Mouse (Mus musculus) cerebellum, adult 2 months (tissue): ENCODE measurements around the gene Trappc2l.

Experiments
- CTCF ChIP-seq: fragments of 200-500 bp; IDR thresholded peaks from 2 replicates; pipeline ENCODE4 v1.5.1; 2011; ENCODE audit warnings: low read depth, mild to moderate bottlenecking, control low read depth, low read length, moderate library complexity, borderline replicate concordance; ENCODE audit not compliant: insufficient read depth
- POLR2A ChIP-seq: fragments of 200-500 bp; IDR thresholded peaks from 2 replicates; pipeline ENCODE4 v1.6.1; 2011; ENCODE audit warnings: low read length, control low read depth, borderline replicate concordance; ENCODE audit not compliant: insufficient read depth

DNA sequence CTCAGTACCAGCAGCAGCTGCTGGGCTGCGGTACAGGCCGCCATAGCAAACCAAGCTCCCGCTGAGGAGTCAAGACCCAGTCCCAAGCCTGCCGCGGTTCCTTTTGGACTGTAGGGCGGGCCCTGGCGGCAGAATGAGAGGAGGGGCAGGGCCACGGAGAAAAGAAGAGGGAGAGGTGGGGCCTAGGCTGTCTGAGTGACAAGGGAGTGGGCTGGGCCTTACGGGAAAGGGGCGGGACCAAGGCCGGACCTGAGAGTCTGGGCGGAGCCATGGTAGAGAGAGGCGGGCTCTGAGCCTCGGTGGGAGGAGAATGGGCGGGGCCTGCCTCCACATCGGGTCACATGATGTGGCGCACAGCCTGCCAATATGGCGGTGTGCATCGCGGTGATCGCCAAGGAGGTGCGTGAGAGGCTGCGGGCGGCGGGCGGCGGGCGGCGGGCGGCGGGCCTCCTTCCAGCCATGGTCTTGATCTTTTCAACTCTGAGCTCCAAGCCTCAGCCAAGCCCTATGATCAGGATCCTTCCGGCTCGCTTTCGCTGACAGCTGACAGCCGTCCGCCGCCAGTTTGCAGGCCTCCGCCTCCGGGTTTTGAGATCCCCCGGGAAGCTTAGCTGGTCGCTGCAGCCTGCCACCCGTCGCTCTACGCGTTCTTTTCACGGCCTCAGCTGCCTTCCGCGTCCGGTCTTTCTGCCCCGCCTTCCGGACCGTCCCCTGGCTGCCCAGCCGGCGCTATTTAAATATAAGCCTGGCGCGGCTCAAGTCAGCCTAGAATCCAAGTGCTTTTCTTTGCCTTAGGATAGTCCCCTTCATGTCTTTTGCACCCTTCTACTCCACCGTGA is at the start of gene Trappc2l, which contains the start of gene Galns:
- TF ChIP-seq POLR2A (peak; percentile 87), CTCF (no peak)
